Mouse (Mus musculus) brain, embryonic 14.5 days (tissue): ENCODE results near the gene Rab17.

ENCODE experiments used
- CTCF ChIP-seq: fragments of 200-500 bp; IDR thresholded peaks from 2 replicates; pipeline ENCODE4 v1.5.1; 2012; ENCODE audit warnings: inconsistent platforms, mild to moderate bottlenecking, moderate library complexity, borderline replicate concordance; ENCODE audit not compliant: insufficient read depth, insufficient read length; ENCODE audit errors: extremely low read depth
- POLR2A ChIP-seq: fragments of 200-500 bp; IDR thresholded peaks from 2 replicates; pipeline ENCODE4 v1.6.1; 2012; ENCODE audit warnings: mild to moderate bottlenecking, inconsistent platforms, borderline replicate concordance; ENCODE audit not compliant: poor library complexity, insufficient read depth, insufficient read length, severe bottlenecking; ENCODE audit errors: extremely low read depth

DNA sequence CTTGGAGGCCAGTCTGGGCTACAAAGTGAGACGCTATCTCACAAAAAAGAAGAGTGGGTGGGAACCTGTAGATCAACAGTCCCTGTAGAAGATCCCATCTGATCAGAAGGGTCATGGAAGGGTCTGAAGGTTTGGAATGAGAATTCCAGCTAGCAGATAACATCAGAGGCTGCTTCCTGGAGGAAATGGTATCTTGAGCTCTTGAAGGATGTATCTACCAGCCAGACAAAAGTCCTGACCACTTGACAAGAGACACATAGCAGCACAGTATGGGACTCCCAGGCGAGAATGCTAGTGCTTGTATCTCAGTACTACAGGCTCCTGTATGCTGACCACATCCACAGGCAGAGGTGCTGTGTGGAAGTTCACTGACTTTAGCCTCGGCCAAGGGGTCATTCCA lies 31.6 kb upstream of the Rab17 start:
- TF ChIP-seq POLR2A (no peak), CTCF (no peak)
